Mouse (Mus musculus): ENCODE data around the gene Fam240b. TPM values are rescaled to one million over a fixed set of nuclear protein-coding genes. Genes with fewer than 3 reads are reported as not detected.

Gene Fam240b
- polyA plus RNA-seq, 1 experiment from 2014 or later = not detected

Other genes starting within 250 kb of the Fam240b start
- 5.6 to 8.3 TPM (median 7.6 TPM) in 3 replicates for gene Cdc14b, start 222.5 kb downstream of the Fam240b start, polyA plus RNA-seq (2018)
- 14.5 to 40.9 TPM (median 29.7 TPM) in 3 replicates for gene Aaed1, start 185.1 kb downstream of the Fam240b start, polyA plus RNA-seq (2018)
- gene Ctsl, start 126.9 kb downstream of the Fam240b start, polyA plus RNA-seq (2018) = 822 to 3,190 TPM (median 998 TPM) in 3 replicates
- gene Cdk20, start 65.5 kb downstream of the Fam240b start, polyA plus RNA-seq (2018) = 11.3 to 20.3 TPM (median 11.6 TPM) in 3 replicates